In genomic region chr2:91649553-91650359, GRCm38 (mm10) we compare ENCODE assay signal across 8 mouse cellular contexts. TPM values are rescaled to one million over a fixed set of nuclear protein-coding genes. Genes with fewer than 3 reads are reported as not detected.
DNase-seq lines count a peak whose midpoint lies in the region; ATAC-seq and TF ChIP-seq lines count a peak whose summit lies in the region.

Zfp408 (minus strand) TSS chr2:91649791.
Arhgap1 (plus strand) TSS chr2:91649860.

- under 1% methylated on average over 44 of the region's 44 CpGs for WGBS in hindbrain, postnatal 0 days

- H3K9me3 ChIP-seq in hindbrain, postnatal 0 days (ENCODE audit: low read length), result no peaks in the 10 kb centered on the region

- no peaks in the 10 kb centered on the region for H3K4me1 ChIP-seq in hindbrain, postnatal 0 days (ENCODE audit: insufficient read depth, low read length)

- peak within 1 kb of the TSS; percentile 97 for H3K27ac ChIP-seq in gastrocnemius, adult 2 months
- peak within 1 kb of the TSS; percentile 93 for H3K27ac ChIP-seq in hindbrain, postnatal 0 days
- peak within 1 kb of the TSS; percentile 98 for H3K27ac ChIP-seq in left cerebral cortex, adult 2 months

- no peak for TF ChIP-seq CTCF in gastrocnemius, adult 2 months (IDR thresholded peaks at IDR 0.05)
- TF ChIP-seq CTCF in hindbrain, postnatal 0 days (IDR thresholded peaks at IDR 0.05; ENCODE audit: low read depth), result no peak; the same call in 1 of the 2 replicates
- TF ChIP-seq CTCF in left cerebral cortex, adult 2 months (IDR thresholded peaks at IDR 0.05), result no peak

- no peaks in the 10 kb centered on the region for H3K27me3 ChIP-seq in hindbrain, postnatal 0 days (ENCODE audit: insufficient read depth, low read length)

- intact Hi-C loops in gastrocnemius, adult 2 months (cut with DNase I), result no loop called here
- intact Hi-C loops in left cerebral cortex, adult 2 months (cut with DNase I), result loop anchor here (5.0 kb wide), 1 partner anchor 273 kb away; no protein-coding TSS in a partner anchor

- peak within 1 kb of the TSS; percentile 99 for H3K4me2 ChIP-seq in hindbrain, postnatal 0 days (ENCODE audit: low read depth, low read length)

- peaks cover 43% of the 10 kb centered on the region for H3K36me3 ChIP-seq in hindbrain, postnatal 0 days (ENCODE audit: insufficient read depth, low read length)

- H3K4me3 ChIP-seq in gastrocnemius, adult 2 months, result peak within 1 kb of the TSS; percentile 85
- peak within 1 kb of the TSS; percentile 89 for H3K4me3 ChIP-seq in hindbrain, postnatal 0 days (ENCODE audit: low read length)
- peak within 1 kb of the TSS; percentile 69 for H3K4me3 ChIP-seq in left cerebral cortex, adult 2 months

- peak; percentile 99 for DNase-seq in ZHBTc4 (ENCODE audit: low read depth, low spot score)
- DNase-seq in gastrocnemius, adult 2 months, result peak; percentile 98
- DNase-seq in hindbrain, postnatal 0 days (ENCODE audit: low spot score), result peak; percentile 99
- peak; percentile 92 to 94 for DNase-seq in left cerebral cortex, adult 2 months (ENCODE audit: extremely low spot score in 1 of 2, low spot score in 2 of 2)
- peak; percentile 97 to 98 for DNase-seq in right cerebral cortex, adult 2 months (ENCODE audit: low spot score in 2 of 2)
- DNase-seq in urinary bladder, postnatal 14 days (ENCODE audit: low spot score), result peak; percentile 98

- H3K9ac ChIP-seq in hindbrain, postnatal 0 days (replicated peaks; ENCODE audit: low read length), result peak within 1 kb of the TSS; percentile 90

- ATAC-seq in common myeloid progenitor, adult 5-6 weeks (replicated peaks; ENCODE audit: low read depth, poor library complexity, severe bottlenecking), result peak; percentile 93
- ATAC-seq in hindbrain, postnatal 0 days, result peak; percentile 94
- peak; percentile 89 for ATAC-seq in megakaryocyte, adult 5-6 weeks (ENCODE audit: poor library complexity, severe bottlenecking)

RNA-seq across cellular contexts. Expression of gene Zfp408, which starts in this region (rescaled TPM):
- 6.2 and 11.9 TPM in 2 replicates for total RNA-seq in common myeloid progenitor, adult 5-6 weeks (2017)
- 1 to 10 TPM; 2.5 to 3.1 TPM for total RNA-seq in gastrocnemius, adult 2 months (2021)
- total RNA-seq in hindbrain, postnatal 0 days (2014; rRNA removed), result 25.7 and 27.8 TPM in 2 replicates
- polyA plus RNA-seq in hindbrain, postnatal 0 days (2015; fragmentation: Nextera tagmentation; extraction: Ambion mirVana), result 12.2 and 12.7 TPM in 2 replicates
- 10 to 100 TPM; 11.7 TPM for total RNA-seq in left cerebral cortex, adult 2 months (2021)
- total RNA-seq in megakaryocyte, adult 5-6 weeks (2015), result 3.6 and 5.1 TPM in 2 replicates
- 7.1 and 13.8 TPM in 2 replicates for total RNA-seq in megakaryocyte, adult 5-6 weeks (2017)

RNA-seq across cellular contexts. Expression of gene Arhgap1, which starts in this region (rescaled TPM):
- 33.8 and 47.6 TPM in 2 replicates for total RNA-seq in common myeloid progenitor, adult 5-6 weeks (2017)
- 1 to 10 TPM; 5.0 to 8.2 TPM for total RNA-seq in gastrocnemius, adult 2 months (2021)
- 95.8 and 107 TPM in 2 replicates for total RNA-seq in hindbrain, postnatal 0 days (2014; rRNA removed)
- 81.9 and 85.1 TPM in 2 replicates for polyA plus RNA-seq in hindbrain, postnatal 0 days (2015; fragmentation: Nextera tagmentation; extraction: Ambion mirVana)
- total RNA-seq in left cerebral cortex, adult 2 months (2021), result 10 to 100 TPM; 74.2 to 80.4 TPM
- 92.0 and 93.7 TPM in 2 replicates for total RNA-seq in megakaryocyte, adult 5-6 weeks (2015)
- 78.5 and 86.1 TPM in 2 replicates for total RNA-seq in megakaryocyte, adult 5-6 weeks (2017)

Comparison
In these comparisons a context has a peak if more than half of its experiments do, and no peak if none do; other contexts are left out.
1. Peak in every context shown above with its lines: DNase-seq, ATAC-seq, H3K4me3 ChIP-seq and H3K27ac ChIP-seq.